Mouse (Mus musculus) hindbrain, embryonic 14.5 days (tissue): ENCODE measurements at regions not wholly inside any gene's neighbourhood (a gene's known extent, or its start where the extent isn't known, plus 50 kb on each side); places are given as distances from the start of the nearest gene placed in this dataset.

ENCODE experiments used
- ATAC-seq: fragments of 200-750 bp; cut with Nextera tagmentation; 2 replicates; pipeline ENCODE4 v1.8.0; 2017; ENCODE audit warnings: moderate number of reproducible peaks, mild to moderate bottlenecking, moderate TSS enrichment, moderate library complexity; ENCODE audit not compliant: low FRiP score
- DNase-seq: peaks from one replicate; pipeline ENCODE4 v3.0.0-alpha.2; 2015; ENCODE audit warnings: low spot score
- H3K27ac ChIP-seq: fragments of 300-500 bp; sonication (generic); 2 replicates; pipeline ENCODE4 v1.5.1; 2014; ENCODE audit warnings: mild to moderate bottlenecking, moderate library complexity
- H3K27me3 ChIP-seq: fragments of 300-500 bp; sonication (generic); 2 replicates; pipeline ENCODE4 v1.6.1; 2014; ENCODE audit warnings: mild to moderate bottlenecking, low read length, mixed read lengths; ENCODE audit not compliant: control insufficient read depth, insufficient read depth
- H3K36me3 ChIP-seq: fragments of 300-500 bp; sonication (generic); replicated peaks from 2 replicates; pipeline ENCODE4 v1.6.1; 2014; ENCODE audit not compliant: control insufficient read depth, insufficient read depth
- H3K4me1 ChIP-seq: fragments of 300-500 bp; sonication (generic); replicated peaks from 2 replicates; pipeline ENCODE4 v1.6.1; 2014; ENCODE audit warnings: antibody characterized with exemption, low read length, mixed read lengths; ENCODE audit not compliant: control insufficient read depth, insufficient read depth
- H3K4me2 ChIP-seq: fragments of 300-500 bp; sonication (generic); replicated peaks from 2 replicates; pipeline ENCODE4 v1.6.1; 2014; ENCODE audit warnings: mild to moderate bottlenecking, moderate library complexity
- H3K4me3 ChIP-seq: fragments of 300-500 bp; sonication (generic); replicated peaks from 2 replicates; pipeline ENCODE4 v1.5.1; 2014; ENCODE audit warnings: mild to moderate bottlenecking, low read length
- H3K9ac ChIP-seq: fragments of 300-500 bp; sonication (generic); 2 replicates; pipeline ENCODE4 v1.6.1; 2014
- H3K9me3 ChIP-seq: fragments of 300-500 bp; sonication (generic); 2 replicates; pipeline ENCODE4 v1.6.1; 2016; ENCODE audit warnings: low read length; ENCODE audit not compliant: control insufficient read depth
- WGBS: fragments of 180-500 bp; shearing (Covaris S2); extraction: QIAGEN DNeasy Blood & Tissue Kit; methylation state at CpG from one replicate; pipeline ENCODE4 v1.1.7; 2014; 5-methylcytosine and 5-hydroxymethylcytosine counted together

DNA sequence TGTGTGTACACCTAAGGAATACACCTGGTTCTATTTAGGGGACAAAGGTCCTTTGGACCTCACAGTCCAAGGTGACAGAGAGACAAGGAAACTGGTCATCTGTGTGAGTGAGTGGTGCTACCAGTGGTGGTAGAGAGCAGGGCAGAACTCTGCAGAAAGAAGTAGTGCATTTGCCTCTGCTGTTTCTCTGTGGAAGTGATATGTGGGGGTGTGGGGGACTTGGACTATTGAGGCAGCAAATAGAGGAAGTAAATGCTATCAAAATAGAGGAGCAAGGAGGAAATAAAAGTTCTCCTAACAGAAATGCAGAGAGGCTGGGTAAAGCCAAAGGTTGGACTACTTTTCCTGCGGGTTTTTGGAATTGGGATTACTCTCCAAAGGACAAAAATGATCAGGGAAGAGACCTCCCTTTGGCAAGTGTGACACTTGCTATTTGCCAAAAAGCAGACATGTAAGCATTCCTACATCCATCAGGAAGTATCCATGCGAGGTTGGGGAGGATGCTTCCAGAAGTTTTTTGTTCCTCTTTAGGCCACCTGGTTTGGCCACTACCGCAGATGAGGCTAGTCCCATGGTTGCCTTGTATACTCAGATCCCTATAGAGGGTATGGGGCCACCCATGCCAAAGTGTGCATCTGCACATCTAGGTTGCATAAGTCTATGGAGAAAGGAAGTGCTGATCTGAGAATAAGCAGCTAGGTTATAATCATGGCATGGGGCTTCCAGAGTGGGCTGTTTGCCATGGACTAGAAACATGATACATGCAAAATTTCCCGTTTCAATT lies 285.0 kb upstream of the Klf4 start:
- 88% methylated on average over 4 of the region's 4 CpGs for WGBS
- H3K4me2 ChIP-seq: no peak overlapping the region
- no peak overlapping the region for H3K9ac ChIP-seq
- no peaks in the 10 kb centered on the region for H3K4me1 ChIP-seq
- DNase-seq (no peak), ATAC-seq (no peak)
- H3K27ac ChIP-seq: no peak overlapping the region
- no peaks in the 10 kb centered on the region for H3K9me3 ChIP-seq
- H3K27me3 ChIP-seq: no peaks in the 10 kb centered on the region
- no peak overlapping the region for H3K4me3 ChIP-seq
- no peaks in the 10 kb centered on the region for H3K36me3 ChIP-seq

DNA sequence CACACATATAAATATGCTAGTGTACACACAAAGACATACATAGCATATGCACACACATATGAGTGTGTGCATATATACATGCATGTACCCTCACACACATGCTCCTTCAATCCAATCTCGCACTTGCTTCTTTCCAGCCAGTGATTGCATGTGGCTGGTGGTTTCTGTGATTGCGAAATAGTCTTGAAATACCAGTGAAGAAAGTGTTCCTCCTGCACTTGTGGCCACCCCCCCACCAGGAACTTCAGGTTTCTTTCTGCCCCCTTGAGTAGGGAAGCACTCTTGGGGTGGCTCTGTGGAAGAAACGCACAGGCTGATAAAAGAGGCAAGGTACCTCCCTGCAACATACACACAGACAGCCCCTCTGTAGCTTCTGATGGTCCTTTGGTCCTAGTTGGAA lies 283.6 kb upstream of the Klf4 start:
- H3K9me3 ChIP-seq: no peaks in the 10 kb centered on the region
- no peak overlapping the region for H3K27ac ChIP-seq
- DNase-seq (no peak), ATAC-seq (no peak)
- H3K4me1 ChIP-seq: no peaks in the 10 kb centered on the region
- no peaks in the 10 kb centered on the region for H3K27me3 ChIP-seq
- H3K36me3 ChIP-seq: no peaks in the 10 kb centered on the region
- no peak overlapping the region for H3K9ac ChIP-seq
- H3K4me3 ChIP-seq: no peak overlapping the region
- 91% methylated on average over 3 of the region's 3 CpGs for WGBS
- H3K4me2 ChIP-seq: no peak overlapping the region

DNA sequence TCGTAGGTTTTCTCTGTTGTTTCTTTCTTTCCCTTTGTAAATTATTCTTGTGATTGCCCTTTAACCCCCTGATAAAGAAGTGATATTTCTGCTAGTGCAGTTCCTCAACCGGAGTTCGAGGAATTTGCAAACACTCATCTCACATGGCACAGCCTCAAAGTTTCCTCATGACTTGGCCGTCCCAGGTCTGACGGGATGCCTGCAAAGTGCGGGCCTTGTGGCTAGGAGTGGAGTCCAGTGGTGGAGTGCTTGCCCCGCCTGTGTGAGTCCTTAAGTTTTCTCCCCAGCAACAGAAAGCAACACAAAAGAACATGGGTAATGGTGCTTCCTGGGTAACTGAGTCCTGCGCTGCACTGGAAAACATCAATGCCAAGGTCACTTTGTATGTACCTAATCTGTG lies 280.6 kb upstream of the Klf4 start:
- 92% methylated on average over 8 of the region's 8 CpGs for WGBS
- Histone ChIP-seq H3K9ac (no peak overlapping the region), H3K4me3 (no peak overlapping the region), H3K27ac (no peak overlapping the region), H3K4me2 (no peak overlapping the region), H3K27me3 (no peaks in the 10 kb centered on the region), H3K36me3 (no peaks in the 10 kb centered on the region), H3K9me3 (no peaks in the 10 kb centered on the region), H3K4me1 (no peaks in the 10 kb centered on the region)
- no peak for DNase-seq
- ATAC-seq: no peak

DNA sequence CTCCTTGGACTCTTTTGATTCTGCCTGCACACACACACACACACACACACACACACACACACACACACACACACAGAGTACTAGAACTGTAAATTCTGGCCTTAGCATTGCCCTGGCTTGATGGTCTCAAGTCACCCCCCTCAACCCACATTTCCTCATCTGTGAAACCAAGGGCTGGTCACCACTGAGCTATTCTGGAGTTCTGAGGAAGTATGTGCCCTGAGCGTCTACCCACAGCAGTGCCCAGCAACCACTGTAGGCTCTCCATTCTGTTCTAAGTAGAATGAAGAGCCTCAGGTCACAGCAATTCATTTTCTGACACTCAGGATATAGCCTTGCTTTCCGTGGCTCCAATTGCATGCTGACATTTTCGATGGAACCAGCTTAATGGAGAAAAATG lies 279.4 kb upstream of the Klf4 start:
- Histone ChIP-seq H3K27me3 (no peaks in the 10 kb centered on the region), H3K9me3 (no peaks in the 10 kb centered on the region), H3K4me3 (no peak overlapping the region), H3K9ac (no peak overlapping the region), H3K36me3 (no peaks in the 10 kb centered on the region), H3K27ac (no peak overlapping the region), H3K4me1 (no peaks in the 10 kb centered on the region), H3K4me2 (no peak overlapping the region)
- 65% methylated on average over 3 of the region's 3 CpGs for WGBS
- ATAC-seq: no peak
- no peak for DNase-seq

DNA sequence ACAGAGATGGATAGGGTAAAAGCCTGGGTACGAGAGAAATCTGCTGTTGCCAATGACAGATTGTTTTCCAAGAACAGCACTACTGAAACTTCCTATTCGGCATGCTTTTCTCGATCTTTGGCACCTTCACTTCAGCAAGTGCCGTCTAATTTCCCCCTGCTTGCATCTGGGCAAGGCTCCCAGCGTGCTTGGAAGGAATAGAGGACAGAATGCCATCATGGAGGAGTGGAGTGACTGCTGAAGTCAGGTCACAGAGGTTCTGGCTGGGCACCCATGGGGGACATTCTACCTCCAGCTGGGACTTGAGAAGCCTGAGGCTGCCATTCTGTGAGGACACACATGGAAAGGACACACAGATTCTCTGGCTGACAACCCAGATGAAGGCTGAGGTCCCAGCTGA lies 276.2 kb upstream of the Klf4 start:
- no peak overlapping the region for H3K4me2 ChIP-seq
- H3K9ac ChIP-seq: no peak overlapping the region
- ATAC-seq (no peak), DNase-seq (no peak)
- no peaks in the 10 kb centered on the region for H3K9me3 ChIP-seq
- no peaks in the 10 kb centered on the region for H3K36me3 ChIP-seq
- no peaks in the 10 kb centered on the region for H3K27me3 ChIP-seq
- 83% methylated on average over 5 of the region's 5 CpGs for WGBS
- no peak overlapping the region for H3K27ac ChIP-seq
- no peaks in the 10 kb centered on the region for H3K4me1 ChIP-seq
- H3K4me3 ChIP-seq: no peak overlapping the region

DNA sequence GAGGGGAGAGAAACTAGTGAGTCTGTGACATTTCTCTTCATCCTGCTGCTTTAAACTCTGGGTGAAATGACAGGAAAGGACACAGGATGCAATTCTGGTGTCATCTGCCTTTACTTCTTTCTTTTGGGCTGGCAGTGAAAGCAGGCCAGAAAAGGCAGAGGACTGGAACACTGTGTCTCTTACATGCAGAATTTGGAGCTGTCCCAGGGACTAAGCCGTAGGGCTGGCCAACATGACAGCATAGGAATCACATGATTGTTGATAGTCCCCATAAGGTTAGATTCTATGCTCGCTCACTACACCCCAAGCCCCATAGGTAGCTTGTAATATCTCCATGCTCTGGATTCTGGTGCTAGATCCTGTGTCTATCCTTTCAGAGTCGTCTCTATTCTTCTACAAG lies 274.5 kb upstream of the Klf4 start:
- H3K9me3 ChIP-seq: no peaks in the 10 kb centered on the region
- H3K27ac ChIP-seq: no peak overlapping the region
- no peak overlapping the region for H3K9ac ChIP-seq
- DNase-seq (no peak), ATAC-seq (no peak)
- no peaks in the 10 kb centered on the region for H3K4me1 ChIP-seq
- WGBS: 94% methylated on average over 3 of the region's 3 CpGs
- no peaks in the 10 kb centered on the region for H3K36me3 ChIP-seq
- H3K4me2 ChIP-seq: no peak overlapping the region
- no peak overlapping the region for H3K4me3 ChIP-seq
- H3K27me3 ChIP-seq: no peaks in the 10 kb centered on the region

DNA sequence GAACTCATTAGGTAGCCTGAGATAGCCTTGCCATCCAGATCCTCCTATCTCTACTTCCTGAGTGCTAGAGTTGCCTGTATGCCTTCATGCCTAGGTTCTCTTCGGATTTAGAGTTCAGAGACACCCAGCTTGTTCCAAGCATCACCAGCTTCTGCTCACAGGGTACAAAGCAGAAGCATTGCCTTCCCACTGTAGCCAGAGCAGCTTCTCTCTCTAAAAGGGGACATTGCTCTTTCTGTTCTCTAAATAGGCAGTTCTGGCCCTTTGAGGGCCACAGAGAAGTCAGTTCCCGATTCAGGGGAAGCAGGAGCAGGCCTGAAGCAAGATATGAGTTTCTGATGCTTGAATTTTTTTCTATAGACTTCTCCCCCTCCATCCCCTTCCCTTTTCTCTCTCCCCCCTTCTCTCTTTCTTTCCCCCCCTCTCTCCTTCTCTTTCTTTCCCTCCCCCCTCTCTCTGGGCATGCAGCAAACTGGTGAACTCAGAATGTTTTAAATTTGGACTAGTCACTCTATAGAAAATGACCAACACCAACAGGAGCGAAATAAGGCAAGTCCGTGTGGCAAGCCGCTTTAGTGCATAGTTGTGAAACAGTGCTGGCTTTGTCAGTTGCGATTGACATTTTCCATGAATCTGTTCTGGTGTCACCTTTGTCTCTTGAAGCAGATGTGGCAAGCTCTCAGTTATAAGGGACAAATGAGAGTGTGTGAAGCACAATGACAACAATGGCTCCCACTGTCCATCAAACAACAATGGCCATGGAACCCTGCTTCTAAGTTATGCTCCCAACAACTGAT lies 273.2 kb upstream of the Klf4 start:
- ATAC-seq: no peak
- WGBS: 61% methylated on average over 6 of the region's 6 CpGs
- no peaks in the 10 kb centered on the region for H3K9me3 ChIP-seq
- H3K4me3 ChIP-seq: no peak overlapping the region
- no peak overlapping the region for H3K27ac ChIP-seq
- no peaks in the 10 kb centered on the region for H3K4me1 ChIP-seq
- H3K36me3 ChIP-seq: no peaks in the 10 kb centered on the region
- no peak overlapping the region for H3K4me2 ChIP-seq
- no peak overlapping the region for H3K9ac ChIP-seq
- DNase-seq: no peak
- no peaks in the 10 kb centered on the region for H3K27me3 ChIP-seq

DNA sequence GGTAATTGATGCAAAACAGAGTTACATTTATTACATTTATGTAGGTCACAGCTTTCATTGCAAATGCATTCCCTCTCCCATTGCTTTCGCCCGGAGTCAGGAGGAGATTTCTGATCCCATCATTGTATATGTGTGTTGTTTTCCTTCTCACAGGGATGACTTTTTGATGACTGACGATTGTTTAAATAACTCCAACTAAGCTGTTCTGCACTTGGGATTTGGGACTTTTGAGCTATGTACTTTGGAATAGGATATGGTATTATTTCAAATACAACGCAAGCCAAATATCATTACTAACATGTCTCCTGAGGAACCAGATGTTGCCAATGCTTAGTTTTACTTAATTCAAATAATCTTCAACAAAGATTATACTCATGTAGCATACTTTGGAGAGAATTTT lies 269.8 kb upstream of the Klf4 start:
- Histone ChIP-seq H3K9me3 (no peaks in the 10 kb centered on the region), H3K4me2 (no peak overlapping the region), H3K4me3 (no peak overlapping the region), H3K4me1 (no peaks in the 10 kb centered on the region), H3K9ac (no peak overlapping the region), H3K27me3 (no peaks in the 10 kb centered on the region), H3K27ac (no peak overlapping the region), H3K36me3 (no peaks in the 10 kb centered on the region)
- no peak for ATAC-seq
- DNase-seq: no peak
- WGBS: 89% methylated on average over 4 of the region's 4 CpGs

DNA sequence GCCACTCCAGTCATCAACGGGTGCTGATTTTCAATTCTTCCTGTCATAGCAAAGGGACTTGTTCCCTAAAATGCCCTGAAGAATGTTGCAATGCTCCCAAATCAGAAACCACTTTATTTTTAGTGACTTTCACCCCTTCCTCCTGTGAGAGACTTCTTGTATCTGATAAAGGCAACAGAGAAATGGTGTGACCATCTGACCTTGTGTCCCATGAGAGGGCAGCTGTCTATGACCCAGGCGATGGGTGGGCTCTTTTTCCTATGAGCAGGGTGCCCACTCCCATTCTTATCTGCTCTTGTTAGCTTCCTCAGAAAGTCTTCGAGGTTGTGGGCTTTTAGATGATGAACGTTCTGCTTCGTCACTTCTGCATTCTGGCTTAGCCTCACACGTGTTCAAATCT lies 265.8 kb upstream of the Klf4 start:
- Histone ChIP-seq H3K4me1 (no peaks in the 10 kb centered on the region), H3K27ac (no peak overlapping the region), H3K36me3 (no peaks in the 10 kb centered on the region), H3K9ac (no peak overlapping the region), H3K4me3 (no peak overlapping the region), H3K4me2 (no peak overlapping the region), H3K9me3 (no peaks in the 10 kb centered on the region), H3K27me3 (no peaks in the 10 kb centered on the region)
- ATAC-seq (no peak), DNase-seq (no peak)
- WGBS: 87% methylated on average over 6 of the region's 6 CpGs
